Mouse (Mus musculus): ENCODE data around the gene Sos1. TPM values are rescaled to one million over a fixed set of nuclear protein-coding genes. Genes with fewer than 3 reads are reported as not detected.
A peak's percentile ranks its signal among the peaks of the same experiment; 100 is the strongest.

Sos1 gene
- polyA plus RNA-seq, 1 experiment from 2014 or later = 14.1 TPM

DNA sequence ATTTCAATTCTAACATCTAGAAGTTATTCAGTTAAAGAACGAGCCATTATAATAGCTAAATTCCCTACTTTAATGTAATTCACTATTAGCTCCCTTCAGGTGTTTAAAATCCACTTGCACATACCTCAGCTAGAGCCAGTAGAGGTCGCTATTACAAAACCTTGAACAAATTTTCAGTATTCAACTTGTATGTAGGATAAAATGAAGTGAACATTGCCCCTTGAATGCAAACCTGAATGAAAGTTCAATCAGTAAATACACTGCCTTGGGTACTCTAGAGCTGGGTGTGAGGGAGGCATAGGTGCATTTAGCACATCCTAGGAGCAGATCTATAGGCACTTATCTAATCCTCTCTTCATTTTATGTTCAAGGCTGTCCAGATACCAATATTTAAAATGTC is 24.6 kb downstream of the Sos1 start:
- no peak overlapping the region for H3K9ac ChIP-seq (replicated peaks; ENCODE audit: low read length)
- ATAC-seq (ENCODE audit: low FRiP score, low TSS enrichment) (no peak), DNase-seq (peak; percentile 86)
- H3K27ac ChIP-seq (replicated peaks; ENCODE audit: low read depth, low read length) = no peak overlapping the region
- peaks cover 12% of the 10 kb centered on the region for H3K36me3 ChIP-seq (ENCODE audit: control insufficient read depth, insufficient read depth, low read length)
- 40% methylated on average over 2 of the region's 2 CpGs for WGBS
- no peaks in the 10 kb centered on the region for H3K27me3 ChIP-seq (ENCODE audit: control insufficient read depth, insufficient read depth, low read length)
- no peaks in the 10 kb centered on the region for H3K4me1 ChIP-seq (ENCODE audit: control insufficient read depth, insufficient read depth, low read length)
- no peak overlapping the region for H3K4me2 ChIP-seq (ENCODE audit: low read length)
- no peak overlapping the region for H3K4me3 ChIP-seq (replicated peaks; ENCODE audit: low read depth, low read length)
- no peaks in the 10 kb centered on the region for H3K9me3 ChIP-seq (ENCODE audit: control insufficient read depth, low read length)

DNA sequence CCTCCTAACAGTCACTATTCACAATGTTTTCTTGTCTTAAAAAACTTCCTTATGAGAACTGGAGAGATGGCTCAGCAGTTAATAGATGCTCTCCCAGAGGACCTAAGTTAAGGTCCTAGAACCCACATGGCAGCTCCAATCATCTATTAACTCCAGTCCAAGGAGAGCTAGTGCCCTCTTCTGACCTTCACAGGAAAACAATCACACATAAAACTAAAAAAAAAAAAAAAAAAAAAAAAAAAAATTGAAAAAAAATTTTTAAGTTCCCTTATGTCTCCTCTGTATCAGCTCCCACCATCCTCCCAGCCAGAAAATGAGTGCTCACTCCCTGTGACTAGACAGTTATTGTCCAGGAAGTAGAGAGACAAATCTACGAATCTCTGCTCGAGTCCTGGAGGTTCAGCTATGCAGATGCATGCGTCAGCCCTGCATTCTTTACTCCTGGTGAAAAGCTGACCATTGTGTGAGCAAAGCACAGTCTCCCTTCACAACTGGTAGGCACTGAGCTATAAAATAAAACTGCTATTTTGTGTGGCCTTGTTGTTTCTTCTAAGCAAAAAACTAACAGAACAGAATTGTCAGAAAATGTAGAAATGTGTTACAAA is 29.7 kb downstream of the Sos1 start:
- H3K36me3 ChIP-seq (ENCODE audit: control insufficient read depth, insufficient read depth, low read length) = peaks cover 44% of the 10 kb centered on the region
- WGBS = 40% methylated on average over 3 of the region's 3 CpGs

GRCm38 (mm10) chr17:80446470-80446869 is 33.8 kb downstream of the Sos1 start:
- no peak overlapping the region for H3K9ac ChIP-seq (replicated peaks; ENCODE audit: low read length)
- no peak for DNase-seq
- H3K27me3 ChIP-seq (ENCODE audit: control insufficient read depth, insufficient read depth, low read length) = no peaks in the 10 kb centered on the region
- no peaks in the 10 kb centered on the region for H3K9me3 ChIP-seq (ENCODE audit: control insufficient read depth, low read length)
- H3K4me1 ChIP-seq (ENCODE audit: control insufficient read depth, insufficient read depth, low read length) = no peaks in the 10 kb centered on the region
- H3K4me2 ChIP-seq (ENCODE audit: low read length) = no peak overlapping the region
- H3K36me3 ChIP-seq (ENCODE audit: control insufficient read depth, insufficient read depth, low read length) = peaks cover 70% of the 10 kb centered on the region
- ATAC-seq (ENCODE audit: low FRiP score, low TSS enrichment) = no peak
- 97% methylated on average over 5 of the region's 5 CpGs for WGBS
- H3K27ac ChIP-seq (replicated peaks; ENCODE audit: low read depth, low read length) = no peak overlapping the region
- H3K4me3 ChIP-seq (replicated peaks; ENCODE audit: low read depth, low read length) = no peak overlapping the region

More for the DNA sequence above, 29.7 kb downstream of the Sos1 start:
- no peaks in the 10 kb centered on the region for H3K9me3 ChIP-seq (ENCODE audit: control insufficient read depth, low read length)
- no peak overlapping the region for H3K4me3 ChIP-seq (replicated peaks; ENCODE audit: low read depth, low read length)
- no peak for DNase-seq
- no peaks in the 10 kb centered on the region for H3K4me1 ChIP-seq (ENCODE audit: control insufficient read depth, insufficient read depth, low read length)
- no peak for ATAC-seq (ENCODE audit: low FRiP score, low TSS enrichment)
- H3K27me3 ChIP-seq (ENCODE audit: control insufficient read depth, insufficient read depth, low read length) = no peaks in the 10 kb centered on the region
- no peak overlapping the region for H3K9ac ChIP-seq (replicated peaks; ENCODE audit: low read length)
- no peak overlapping the region for H3K27ac ChIP-seq (replicated peaks; ENCODE audit: low read depth, low read length)
- no peak overlapping the region for H3K4me2 ChIP-seq (ENCODE audit: low read length)

- Histone ChIP-seq H3K4me2 (ENCODE audit: low read length) (no peak overlapping the region), H3K4me3 (replicated peaks; ENCODE audit: low read depth, low read length) (no peak overlapping the region), H3K27ac (replicated peaks; ENCODE audit: low read depth, low read length) (no peak overlapping the region), H3K36me3 (ENCODE audit: control insufficient read depth, insufficient read depth, low read length) (peaks cover 66% of the 10 kb centered on the region), H3K4me1 (ENCODE audit: control insufficient read depth, insufficient read depth, low read length) (no peaks in the 10 kb centered on the region), H3K27me3 (ENCODE audit: control insufficient read depth, insufficient read depth, low read length) (no peaks in the 10 kb centered on the region), H3K9ac (replicated peaks; ENCODE audit: low read length) (no peak overlapping the region), H3K9me3 (ENCODE audit: control insufficient read depth, low read length) (no peaks in the 10 kb centered on the region)
- 95% methylated on average over 7 of the region's 7 CpGs for WGBS
- ATAC-seq (ENCODE audit: low FRiP score, low TSS enrichment) (no peak), DNase-seq (no peak)
These were observed 34.8 kb downstream of the Sos1 start for GRCm38 (mm10) chr17:80445433-80445832.

GRCm38 (mm10) chr17:80435680-80436079 is 44.6 kb downstream of the Sos1 start:
- Histone ChIP-seq H3K27ac (replicated peaks; ENCODE audit: low read depth, low read length) (no peak overlapping the region), H3K4me3 (replicated peaks; ENCODE audit: low read depth, low read length) (no peak overlapping the region), H3K9me3 (ENCODE audit: control insufficient read depth, low read length) (no peaks in the 10 kb centered on the region), H3K4me2 (ENCODE audit: low read length) (no peak overlapping the region), H3K36me3 (ENCODE audit: control insufficient read depth, insufficient read depth, low read length) (peaks cover 56% of the 10 kb centered on the region), H3K4me1 (ENCODE audit: control insufficient read depth, insufficient read depth, low read length) (no peaks in the 10 kb centered on the region), H3K27me3 (ENCODE audit: control insufficient read depth, insufficient read depth, low read length) (no peaks in the 10 kb centered on the region), H3K9ac (replicated peaks; ENCODE audit: low read length) (no peak overlapping the region)
- WGBS = 92% methylated on average over 5 of the region's 5 CpGs
- ATAC-seq (ENCODE audit: low FRiP score, low TSS enrichment) (no peak), DNase-seq (no peak)

DNA sequence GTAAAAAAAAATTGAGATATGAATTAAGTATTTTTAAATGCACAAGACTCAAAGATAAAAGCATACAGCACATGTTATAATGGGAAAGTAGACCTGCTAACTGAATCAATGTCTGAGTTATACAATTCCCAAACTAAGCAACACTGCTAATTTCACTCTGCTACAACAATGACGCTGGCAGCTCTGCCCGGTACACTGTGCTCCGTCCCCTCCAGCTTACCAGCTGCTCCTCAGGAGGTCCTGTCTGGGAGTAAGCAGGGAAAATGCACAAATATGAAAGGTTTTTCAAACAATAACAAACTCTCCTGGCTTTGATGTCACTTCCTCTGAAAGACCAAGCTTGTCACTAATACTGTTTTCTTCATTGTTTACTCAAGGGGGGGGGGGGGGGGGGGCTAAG is 45.8 kb downstream of the Sos1 start:
- no peaks in the 10 kb centered on the region for H3K9me3 ChIP-seq (ENCODE audit: control insufficient read depth, low read length)
- H3K27ac ChIP-seq (replicated peaks; ENCODE audit: low read depth, low read length) = no peak overlapping the region
- no peak overlapping the region for H3K9ac ChIP-seq (replicated peaks; ENCODE audit: low read length)
- H3K4me3 ChIP-seq (replicated peaks; ENCODE audit: low read depth, low read length) = no peak overlapping the region
- WGBS = 70% methylated on average over 3 of the region's 3 CpGs
- H3K36me3 ChIP-seq (ENCODE audit: control insufficient read depth, insufficient read depth, low read length) = peaks cover 54% of the 10 kb centered on the region
- DNase-seq (no peak), ATAC-seq (ENCODE audit: low FRiP score, low TSS enrichment) (no peak)
- no peaks in the 10 kb centered on the region for H3K4me1 ChIP-seq (ENCODE audit: control insufficient read depth, insufficient read depth, low read length)
- no peaks in the 10 kb centered on the region for H3K27me3 ChIP-seq (ENCODE audit: control insufficient read depth, insufficient read depth, low read length)
- no peak overlapping the region for H3K4me2 ChIP-seq (ENCODE audit: low read length)

DNA sequence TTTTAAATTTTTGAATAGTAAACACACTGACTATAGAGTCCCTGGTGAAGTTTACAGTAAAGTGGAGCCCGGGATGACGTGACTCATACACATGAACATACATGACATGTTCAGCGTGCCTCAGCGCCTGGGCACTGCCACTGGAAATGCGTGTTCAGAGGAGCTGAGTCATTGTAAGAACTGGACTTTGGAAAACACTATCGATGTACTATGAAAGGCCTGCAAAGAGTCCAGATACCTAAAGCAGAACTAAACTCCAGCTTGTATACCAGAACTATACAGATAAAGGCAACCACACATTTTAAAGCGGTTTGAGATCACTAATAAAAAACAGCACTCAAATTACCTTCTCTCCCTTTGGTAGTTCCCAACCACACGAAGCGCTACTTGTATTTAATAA is 48.3 kb downstream of the Sos1 start:
- Histone ChIP-seq H3K4me1 (ENCODE audit: control insufficient read depth, insufficient read depth, low read length) (no peaks in the 10 kb centered on the region), H3K27ac (replicated peaks; ENCODE audit: low read depth, low read length) (no peak overlapping the region), H3K9ac (replicated peaks; ENCODE audit: low read length) (no peak overlapping the region), H3K27me3 (ENCODE audit: control insufficient read depth, insufficient read depth, low read length) (no peaks in the 10 kb centered on the region), H3K9me3 (ENCODE audit: control insufficient read depth, low read length) (no peaks in the 10 kb centered on the region), H3K36me3 (ENCODE audit: control insufficient read depth, insufficient read depth, low read length) (peaks cover 43% of the 10 kb centered on the region), H3K4me2 (ENCODE audit: low read length) (no peak overlapping the region), H3K4me3 (replicated peaks; ENCODE audit: low read depth, low read length) (no peak overlapping the region)
- ATAC-seq (ENCODE audit: low FRiP score, low TSS enrichment) = no peak
- DNase-seq = no peak
- 97% methylated on average over 9 of the region's 9 CpGs for WGBS

DNA sequence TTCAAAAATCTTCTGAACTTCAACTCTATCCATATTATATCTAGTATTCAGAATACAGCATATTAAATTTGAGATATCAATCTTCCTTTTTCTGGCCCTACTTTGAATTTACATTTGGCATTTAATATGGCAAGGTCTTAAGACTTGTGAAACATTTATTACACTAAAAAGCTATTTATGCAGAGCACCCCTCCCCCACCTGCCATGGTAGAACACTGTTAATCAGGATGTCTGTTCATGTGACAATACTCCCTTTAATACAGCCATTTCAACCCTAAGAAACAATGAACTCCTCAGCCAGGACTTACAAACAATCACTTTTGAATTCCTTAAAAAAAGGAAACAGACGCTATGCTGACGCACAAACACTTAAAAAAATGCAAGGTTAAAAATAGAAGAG is 52.3 kb downstream of the Sos1 start:
- H3K9ac ChIP-seq (replicated peaks; ENCODE audit: low read length) = no peak overlapping the region
- H3K4me2 ChIP-seq (ENCODE audit: low read length) = no peak overlapping the region
- H3K4me1 ChIP-seq (ENCODE audit: control insufficient read depth, insufficient read depth, low read length) = no peaks in the 10 kb centered on the region
- no peaks in the 10 kb centered on the region for H3K27me3 ChIP-seq (ENCODE audit: control insufficient read depth, insufficient read depth, low read length)
- H3K36me3 ChIP-seq (ENCODE audit: control insufficient read depth, insufficient read depth, low read length) = peaks cover 22% of the 10 kb centered on the region
- DNase-seq (peak; percentile 7), ATAC-seq (ENCODE audit: low FRiP score, low TSS enrichment) (no peak)
- H3K9me3 ChIP-seq (ENCODE audit: control insufficient read depth, low read length) = no peaks in the 10 kb centered on the region
- 57% methylated on average over 2 of the region's 2 CpGs for WGBS
- no peak overlapping the region for H3K4me3 ChIP-seq (replicated peaks; ENCODE audit: low read depth, low read length)
- no peak overlapping the region for H3K27ac ChIP-seq (replicated peaks; ENCODE audit: low read depth, low read length)

DNA sequence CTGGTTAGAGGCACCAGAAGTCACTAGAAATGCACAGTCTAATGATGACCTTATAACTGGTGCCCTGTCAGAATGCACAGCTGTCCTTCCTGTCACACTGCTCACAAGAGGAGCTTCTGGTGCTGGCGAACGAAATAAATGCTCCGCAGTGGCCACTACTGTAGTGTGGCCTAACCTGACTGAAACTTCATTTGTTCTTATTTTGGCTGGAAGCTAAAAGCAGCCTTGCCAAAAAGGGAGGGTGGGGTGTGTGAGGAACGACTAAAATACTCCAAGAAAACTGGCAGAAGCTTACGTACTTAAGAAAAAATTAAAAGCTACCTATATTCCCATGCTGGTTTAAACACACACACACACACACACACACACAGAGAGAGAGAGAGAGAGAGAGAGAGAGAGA is 53.4 kb downstream of the Sos1 start:
- Histone ChIP-seq H3K27me3 (ENCODE audit: control insufficient read depth, insufficient read depth, low read length) (no peaks in the 10 kb centered on the region), H3K4me3 (replicated peaks; ENCODE audit: low read depth, low read length) (no peak overlapping the region), H3K4me1 (ENCODE audit: control insufficient read depth, insufficient read depth, low read length) (no peaks in the 10 kb centered on the region), H3K27ac (replicated peaks; ENCODE audit: low read depth, low read length) (no peak overlapping the region), H3K9me3 (ENCODE audit: control insufficient read depth, low read length) (no peaks in the 10 kb centered on the region), H3K4me2 (ENCODE audit: low read length) (no peak overlapping the region), H3K36me3 (ENCODE audit: control insufficient read depth, insufficient read depth, low read length) (peaks cover 23% of the 10 kb centered on the region), H3K9ac (replicated peaks; ENCODE audit: low read length) (no peak overlapping the region)
- WGBS = 80% methylated on average over 5 of the region's 5 CpGs
- DNase-seq (no peak), ATAC-seq (ENCODE audit: low FRiP score, low TSS enrichment) (no peak)
